Mouse (Mus musculus): ENCODE results near the gene Cyp1a2. TPM values are rescaled to one million over a fixed set of nuclear protein-coding genes. Genes with fewer than 3 reads are reported as not detected.

Cyp1a2 gene
- polyA plus RNA-seq, 1 experiment from 2014 or later: not detected

DNA sequence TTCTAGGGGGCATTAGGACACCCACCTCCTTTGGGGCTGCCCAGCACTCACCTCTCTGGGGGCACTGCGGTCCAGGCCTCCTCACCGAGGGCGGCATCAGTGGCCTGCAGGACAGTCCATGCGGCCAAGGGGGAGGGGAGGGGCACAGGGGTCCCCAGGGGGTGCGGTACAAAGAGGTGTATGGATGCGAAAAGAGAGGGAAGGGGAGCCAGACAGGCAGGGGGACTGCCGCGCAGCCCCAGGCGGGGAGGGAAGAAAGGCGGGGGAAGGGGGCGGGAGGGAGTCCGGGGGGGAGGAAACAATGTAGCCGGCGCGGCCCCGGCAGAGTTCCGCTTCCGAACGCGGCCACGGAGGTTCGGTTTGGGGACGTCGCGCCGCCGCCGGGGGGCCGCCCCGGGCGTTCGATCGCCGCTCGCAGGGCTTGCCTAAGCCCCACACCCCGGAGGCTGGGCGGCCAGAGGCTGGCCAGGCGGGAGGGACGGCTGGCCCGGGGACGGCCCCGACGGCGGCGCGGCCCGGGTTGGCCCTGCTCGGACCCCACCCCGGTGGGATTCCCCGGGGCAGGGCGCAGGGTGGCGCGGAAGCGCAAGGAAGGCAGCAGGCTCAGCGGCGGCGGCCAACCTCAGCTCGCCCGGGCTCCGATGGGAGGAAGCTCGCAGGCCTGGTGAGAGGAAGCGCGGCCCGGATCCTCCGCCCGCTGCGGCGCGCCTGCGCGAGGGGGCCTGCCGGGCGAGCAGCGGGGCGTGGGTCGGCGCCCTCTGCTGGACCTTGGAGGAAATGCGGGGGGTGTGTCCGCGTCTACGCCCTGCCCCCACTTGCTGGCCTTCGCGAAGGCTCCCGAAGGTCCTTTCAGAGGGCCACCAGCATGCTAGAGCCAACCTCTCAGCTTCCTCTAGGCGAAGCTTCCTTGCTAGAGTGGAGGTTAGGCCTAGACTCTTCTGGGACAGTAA, 38.3 kb downstream of the Cyp1a2 start:
- H3K36me3 ChIP-seq (ENCODE audit: control insufficient read depth, insufficient read depth, low read length): peaks cover 12% of the 10 kb centered on the region
- H3K4me1 ChIP-seq (ENCODE audit: control insufficient read depth, insufficient read depth, low read length): peaks cover 39% of the 10 kb centered on the region
- peak overlapping the region; percentile 75 for H3K4me3 ChIP-seq (ENCODE audit: low read length)
- no peaks in the 10 kb centered on the region for H3K9me3 ChIP-seq (ENCODE audit: control insufficient read depth, low read length)
- H3K9ac ChIP-seq (ENCODE audit: low read depth, low read length): peak overlapping the region; percentile 94
- no peaks in the 10 kb centered on the region for H3K27me3 ChIP-seq (ENCODE audit: control insufficient read depth, insufficient read depth, low read length)
- peak overlapping the region; percentile 91 for H3K27ac ChIP-seq (ENCODE audit: low read depth, low read length)
- peak; percentile 84 for ATAC-seq (ENCODE audit: low FRiP score, low TSS enrichment)
- peak overlapping the region; percentile 88 for H3K4me2 ChIP-seq (replicated peaks; ENCODE audit: low read depth, low read length)
- WGBS: under 1% methylated on average over 77 of the region's 85 CpGs

GRCm38 (mm10) chr9:57644442-57644943, 39.0 kb downstream of the Cyp1a2 start:
- peak overlapping the region; percentile 91 for H3K27ac ChIP-seq (ENCODE audit: low read depth, low read length)
- WGBS: under 1% methylated on average over 18 of the region's 18 CpGs
- H3K4me2 ChIP-seq (replicated peaks; ENCODE audit: low read depth, low read length): peak overlapping the region; percentile 88
- ATAC-seq (ENCODE audit: low FRiP score, low TSS enrichment): peak; percentile 22
- peaks cover 12% of the 10 kb centered on the region for H3K36me3 ChIP-seq (ENCODE audit: control insufficient read depth, insufficient read depth, low read length)
- H3K27me3 ChIP-seq (ENCODE audit: control insufficient read depth, insufficient read depth, low read length): no peaks in the 10 kb centered on the region
- peaks cover 46% of the 10 kb centered on the region for H3K4me1 ChIP-seq (ENCODE audit: control insufficient read depth, insufficient read depth, low read length)
- peak overlapping the region; percentile 75 for H3K4me3 ChIP-seq (ENCODE audit: low read length)
- H3K9ac ChIP-seq (ENCODE audit: low read depth, low read length): peak overlapping the region; percentile 94
- H3K9me3 ChIP-seq (ENCODE audit: control insufficient read depth, low read length): no peaks in the 10 kb centered on the region

GRCm38 (mm10) chr9:57643856-57644180, 39.7 kb downstream of the Cyp1a2 start:
- peak overlapping the region; percentile 75 for H3K4me3 ChIP-seq (ENCODE audit: low read length)
- 25% methylated on average over 7 of the region's 7 CpGs for WGBS
- H3K9me3 ChIP-seq (ENCODE audit: control insufficient read depth, low read length): no peaks in the 10 kb centered on the region
- H3K27ac ChIP-seq (ENCODE audit: low read depth, low read length): peak overlapping the region; percentile 47; the same call in 1 of the 2 replicates
- ATAC-seq (ENCODE audit: low FRiP score, low TSS enrichment): no peak
- H3K9ac ChIP-seq (ENCODE audit: low read depth, low read length): peak overlapping the region; percentile 94; the same call in 1 of the 2 replicates
- peaks cover 12% of the 10 kb centered on the region for H3K36me3 ChIP-seq (ENCODE audit: control insufficient read depth, insufficient read depth, low read length)
- H3K4me1 ChIP-seq (ENCODE audit: control insufficient read depth, insufficient read depth, low read length): peaks cover 53% of the 10 kb centered on the region
- peak overlapping the region; percentile 88 for H3K4me2 ChIP-seq (replicated peaks; ENCODE audit: low read depth, low read length)
- H3K27me3 ChIP-seq (ENCODE audit: control insufficient read depth, insufficient read depth, low read length): no peaks in the 10 kb centered on the region

GRCm38 (mm10) chr9:57643169-57643855, 40.2 kb downstream of the Cyp1a2 start:
- Histone ChIP-seq H3K4me3 (ENCODE audit: low read length) (peak overlapping the region; percentile 75), H3K36me3 (ENCODE audit: control insufficient read depth, insufficient read depth, low read length) (peaks cover 12% of the 10 kb centered on the region), H3K27me3 (ENCODE audit: control insufficient read depth, insufficient read depth, low read length) (no peaks in the 10 kb centered on the region), H3K4me2 (replicated peaks; ENCODE audit: low read depth, low read length) (peak overlapping the region; percentile 88), H3K9me3 (ENCODE audit: control insufficient read depth, low read length) (no peaks in the 10 kb centered on the region), H3K27ac (ENCODE audit: low read depth, low read length) (peak overlapping the region; percentile 47; the same call in 1 of the 2 replicates), H3K9ac (ENCODE audit: low read depth, low read length) (peak overlapping the region; percentile 94; the same call in 1 of the 2 replicates), H3K4me1 (ENCODE audit: control insufficient read depth, insufficient read depth, low read length) (peaks cover 58% of the 10 kb centered on the region)
- 61% methylated on average over 9 of the region's 9 CpGs for WGBS
- ATAC-seq (ENCODE audit: low FRiP score, low TSS enrichment): no peak

DNA sequence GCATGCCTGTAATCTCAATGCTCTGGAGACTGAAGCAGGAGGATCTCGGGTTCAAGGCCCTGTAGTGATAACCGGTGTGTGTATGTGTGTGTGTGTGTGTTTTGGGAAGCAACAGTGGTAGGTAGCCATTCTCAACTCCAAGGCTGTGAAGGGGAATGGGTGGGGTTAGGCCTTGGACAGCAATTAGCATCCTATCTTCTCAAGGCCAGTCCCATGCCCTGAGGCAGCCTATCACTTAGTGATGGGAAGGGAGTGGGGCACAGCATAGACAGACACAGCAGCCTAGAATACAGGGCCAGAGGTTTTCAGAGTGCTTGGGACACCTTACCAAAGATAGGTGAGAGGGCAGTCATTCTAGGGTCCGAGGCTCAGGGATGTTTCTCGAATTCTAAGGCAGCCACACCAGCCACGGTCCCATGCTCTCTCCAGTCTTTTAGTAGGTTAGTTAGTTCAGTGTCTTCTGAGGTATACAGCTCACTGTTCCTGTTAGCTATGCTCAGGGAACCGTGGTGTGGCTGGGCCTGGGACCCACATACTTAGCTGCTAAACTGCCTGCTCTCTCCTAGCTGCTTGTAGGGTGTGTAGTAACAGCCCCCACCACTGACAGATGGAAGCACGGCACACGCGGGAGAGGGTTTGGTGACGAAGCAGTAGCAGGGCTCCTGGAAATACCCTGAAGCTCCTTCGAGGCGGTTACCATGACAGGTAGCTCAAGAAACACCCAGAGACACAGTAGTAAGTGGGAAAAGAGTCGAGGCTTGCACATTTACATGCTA, 41.5 kb downstream of the Cyp1a2 start:
- 86% methylated on average over 13 of the region's 13 CpGs for WGBS
- no peak for ATAC-seq (ENCODE audit: low FRiP score, low TSS enrichment)
- Histone ChIP-seq H3K27ac (ENCODE audit: low read depth, low read length) (no peak overlapping the region), H3K4me1 (ENCODE audit: control insufficient read depth, insufficient read depth, low read length) (peaks cover 71% of the 10 kb centered on the region), H3K4me2 (replicated peaks; ENCODE audit: low read depth, low read length) (no peak overlapping the region), H3K36me3 (ENCODE audit: control insufficient read depth, insufficient read depth, low read length) (peaks cover 12% of the 10 kb centered on the region), H3K9me3 (ENCODE audit: control insufficient read depth, low read length) (no peaks in the 10 kb centered on the region), H3K27me3 (ENCODE audit: control insufficient read depth, insufficient read depth, low read length) (no peaks in the 10 kb centered on the region), H3K9ac (ENCODE audit: low read depth, low read length) (0 out of 2 replicates have a peak overlapping the region, but pooled peaks have one; percentile 12), H3K4me3 (ENCODE audit: low read length) (no peak overlapping the region)

- Histone ChIP-seq H3K27ac (ENCODE audit: low read depth, low read length) (peak overlapping the region; percentile 66; the same call in 1 of the 2 replicates), H3K9me3 (ENCODE audit: control insufficient read depth, low read length) (no peaks in the 10 kb centered on the region), H3K4me3 (ENCODE audit: low read length) (no peak overlapping the region), H3K4me1 (ENCODE audit: control insufficient read depth, insufficient read depth, low read length) (peaks cover 71% of the 10 kb centered on the region), H3K36me3 (ENCODE audit: control insufficient read depth, insufficient read depth, low read length) (peaks cover 12% of the 10 kb centered on the region), H3K4me2 (replicated peaks; ENCODE audit: low read depth, low read length) (peak overlapping the region; percentile 29), H3K27me3 (ENCODE audit: control insufficient read depth, insufficient read depth, low read length) (no peaks in the 10 kb centered on the region), H3K9ac (ENCODE audit: low read depth, low read length) (no peak overlapping the region; the same call in 1 of the 2 replicates)
- no peak for ATAC-seq (ENCODE audit: low FRiP score, low TSS enrichment)
- WGBS: 85% methylated on average over 1 of the region's 1 CpGs
Measured at GRCm38 (mm10) chr9:57641022-57641421, 42.5 kb downstream of the Cyp1a2 start.

DNA sequence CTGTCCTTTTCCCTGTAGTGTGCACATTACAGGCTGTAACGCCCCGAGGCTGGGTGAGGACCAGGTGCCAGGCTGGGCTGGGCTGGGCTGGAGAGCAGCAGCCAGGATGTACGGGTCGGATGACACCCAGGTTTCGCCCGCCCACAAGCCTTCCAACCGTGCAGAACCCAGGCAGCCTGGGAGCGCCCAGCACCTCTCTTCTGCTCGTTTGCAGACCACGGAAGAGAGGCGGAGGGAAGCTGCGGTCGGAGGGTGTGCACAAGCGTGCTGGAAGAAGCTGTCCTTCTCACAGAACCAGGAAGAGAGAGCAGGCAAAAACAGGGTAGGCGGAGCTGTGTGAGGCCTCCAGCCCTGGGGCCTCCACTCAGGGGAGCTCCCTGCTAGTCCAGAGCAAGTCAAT, 43.1 kb downstream of the Cyp1a2 start:
- Histone ChIP-seq H3K4me3 (ENCODE audit: low read length) (peak overlapping the region; percentile 2; the same call in 1 of the 2 replicates), H3K4me2 (replicated peaks; ENCODE audit: low read depth, low read length) (peak overlapping the region; percentile 29), H3K27me3 (ENCODE audit: control insufficient read depth, insufficient read depth, low read length) (no peaks in the 10 kb centered on the region), H3K9me3 (ENCODE audit: control insufficient read depth, low read length) (no peaks in the 10 kb centered on the region), H3K27ac (ENCODE audit: low read depth, low read length) (peak overlapping the region; percentile 66; the same call in 1 of the 2 replicates), H3K9ac (ENCODE audit: low read depth, low read length) (peak overlapping the region; percentile 31; the same call in 1 of the 2 replicates), H3K4me1 (ENCODE audit: control insufficient read depth, insufficient read depth, low read length) (peaks cover 71% of the 10 kb centered on the region), H3K36me3 (ENCODE audit: control insufficient read depth, insufficient read depth, low read length) (peaks cover 12% of the 10 kb centered on the region)
- ATAC-seq (ENCODE audit: low FRiP score, low TSS enrichment): peak; percentile 44
- WGBS: 7% methylated on average over 15 of the region's 15 CpGs

DNA sequence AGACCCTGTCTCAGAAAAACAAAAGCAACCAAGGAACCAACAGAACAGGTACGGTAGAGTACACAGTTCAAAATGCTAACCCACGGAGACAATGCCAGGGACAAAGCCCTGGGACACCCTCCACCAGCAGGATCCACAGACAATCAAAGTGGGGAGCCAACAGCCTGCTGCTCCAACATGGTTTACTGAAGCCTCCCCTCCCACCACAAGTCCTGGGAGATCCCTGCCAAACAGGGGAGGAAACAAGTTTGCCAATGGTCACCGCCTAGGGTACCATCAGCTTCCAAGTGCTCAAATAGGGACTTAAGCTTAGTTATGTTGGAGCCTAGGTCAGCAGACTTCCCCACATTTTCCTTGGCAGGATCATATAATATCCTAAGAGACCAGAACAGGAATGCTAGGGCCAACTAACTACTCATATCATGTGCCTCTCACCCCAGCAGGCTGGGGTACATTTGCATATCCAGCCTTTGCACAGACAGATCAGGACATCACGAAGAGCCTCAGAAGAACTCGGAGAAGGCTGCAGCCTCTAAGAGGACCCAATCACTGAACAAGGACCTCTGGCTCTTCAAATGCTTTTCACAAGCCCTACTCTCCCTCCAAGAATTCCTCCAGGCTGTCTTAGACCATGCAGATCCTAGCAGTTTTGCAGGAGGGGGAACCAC, 43.7 kb downstream of the Cyp1a2 start:
- Histone ChIP-seq H3K36me3 (ENCODE audit: control insufficient read depth, insufficient read depth, low read length) (peaks cover 12% of the 10 kb centered on the region), H3K27ac (ENCODE audit: low read depth, low read length) (peak overlapping the region; percentile 66; the same call in 1 of the 2 replicates), H3K9ac (ENCODE audit: low read depth, low read length) (peak overlapping the region; percentile 28; the same call in 1 of the 2 replicates), H3K4me3 (ENCODE audit: low read length) (peak overlapping the region; percentile 2; the same call in 1 of the 2 replicates), H3K4me2 (replicated peaks; ENCODE audit: low read depth, low read length) (peak overlapping the region; percentile 29; the same call in 1 of the 2 replicates), H3K9me3 (ENCODE audit: control insufficient read depth, low read length) (no peaks in the 10 kb centered on the region), H3K27me3 (ENCODE audit: control insufficient read depth, insufficient read depth, low read length) (no peaks in the 10 kb centered on the region), H3K4me1 (ENCODE audit: control insufficient read depth, insufficient read depth, low read length) (peaks cover 71% of the 10 kb centered on the region)
- ATAC-seq (ENCODE audit: low FRiP score, low TSS enrichment): no peak
- 74% methylated on average over 5 of the region's 5 CpGs for WGBS

Measured in kidney, embryonic 14.5 days (tissue).